Mouse (Mus musculus): ENCODE data around the gene Tas2r130.
"Not testable (repeated sequence)": the region's sequence is repeated elsewhere in the genome, so short reads cannot be mapped to it uniquely, and the experiment has no call there.

Tas2r130 gene

DNA sequence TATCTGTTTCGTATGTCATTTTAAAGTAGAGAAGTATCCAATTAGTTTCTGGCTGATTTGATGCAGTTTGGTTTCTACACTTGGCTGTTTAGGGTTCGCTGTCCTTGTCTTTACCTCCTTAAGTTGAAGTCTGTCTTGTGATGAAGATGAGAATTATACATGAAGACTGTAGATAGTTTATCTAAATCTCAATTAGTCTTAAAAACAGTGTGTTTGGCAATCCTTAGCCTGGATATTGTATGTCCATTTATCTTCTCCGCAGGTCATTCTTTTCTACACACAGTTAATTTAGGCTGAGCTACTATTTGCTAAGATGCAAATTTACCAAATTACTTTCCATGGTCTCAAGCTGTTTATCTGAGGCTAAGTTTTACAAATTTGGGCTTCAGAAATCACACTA, at the start of gene Tas2r130:
Gene Tas2r130 (minus strand): TSS at position 101 of the 400 bp plus-strand sequence.
- DNase-seq (ENCODE audit: low read depth, low spot score), result no peak

DNA sequence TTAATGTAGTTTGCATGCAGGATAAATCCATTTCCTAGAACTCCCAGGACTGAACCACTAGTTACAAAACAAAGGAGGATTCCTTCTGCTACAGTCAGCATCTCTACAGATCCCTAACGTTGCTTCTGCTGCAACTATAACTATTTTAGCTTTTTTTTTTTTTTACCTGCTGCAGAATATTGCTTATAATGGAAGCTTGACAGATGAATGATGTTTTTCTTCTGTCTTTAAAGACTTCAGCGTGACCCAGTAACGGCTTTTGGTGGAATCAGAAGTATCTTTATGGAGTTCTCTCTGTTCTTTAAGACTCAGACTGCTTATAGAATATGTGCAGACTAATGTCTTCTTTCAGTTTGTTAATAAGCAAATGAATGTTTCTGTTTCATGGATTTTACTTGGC, 48.1 kb upstream of the Tas2r130 start, which contains the start of gene Tas2r106:
Gene Tas2r106 (minus strand): TSS at position 101 of the 400 bp plus-strand sequence.
- DNase-seq (ENCODE audit: low read depth, low spot score), result no peak

DNA sequence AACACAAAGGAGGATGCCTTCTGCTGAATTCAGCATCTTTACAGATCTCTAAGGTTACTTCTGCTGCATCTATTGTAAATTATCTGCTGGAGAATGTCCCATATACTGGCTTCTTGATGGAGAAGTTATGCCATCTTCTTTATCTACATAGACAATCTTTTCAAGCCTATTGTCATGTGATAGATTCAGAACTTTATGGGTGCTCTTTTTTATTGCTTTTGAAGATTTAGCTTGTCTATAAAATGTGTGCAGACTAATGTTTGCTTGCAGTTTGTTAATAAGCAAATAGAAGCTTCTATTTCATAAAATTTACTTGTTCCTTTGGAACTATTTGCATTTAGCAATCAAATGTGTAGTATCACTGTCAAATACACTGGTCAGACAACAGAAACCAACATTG, 29.3 kb upstream of the Tas2r130 start, which contains the start of gene Tas2r107:
Gene Tas2r107 (minus strand): TSS at position 101 of the 400 bp plus-strand sequence.
- DNase-seq (ENCODE audit: low read depth, low spot score), result no peak

DNA sequence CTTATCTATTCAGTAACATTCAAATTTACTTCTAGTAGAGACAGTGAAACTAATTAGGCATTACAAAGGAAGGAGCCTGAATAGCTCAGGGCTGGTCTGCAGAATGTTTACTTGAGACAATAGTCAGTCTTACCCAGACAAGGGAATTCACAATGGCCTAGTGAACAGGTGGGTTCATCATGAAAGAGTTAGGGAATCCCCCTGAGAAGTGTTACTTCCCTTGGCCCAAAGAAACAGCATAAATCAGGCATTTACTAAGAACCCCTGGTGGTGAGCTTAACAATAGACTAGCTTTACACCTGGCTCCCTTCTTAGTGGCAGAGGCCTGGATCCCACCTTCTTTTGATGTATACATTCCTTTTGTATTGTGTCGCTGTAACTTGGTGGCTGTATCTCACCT, 20.8 kb downstream of the Tas2r130 start:
- not testable (repeated sequence) for DNase-seq (ENCODE audit: low read depth, low spot score)

DNA sequence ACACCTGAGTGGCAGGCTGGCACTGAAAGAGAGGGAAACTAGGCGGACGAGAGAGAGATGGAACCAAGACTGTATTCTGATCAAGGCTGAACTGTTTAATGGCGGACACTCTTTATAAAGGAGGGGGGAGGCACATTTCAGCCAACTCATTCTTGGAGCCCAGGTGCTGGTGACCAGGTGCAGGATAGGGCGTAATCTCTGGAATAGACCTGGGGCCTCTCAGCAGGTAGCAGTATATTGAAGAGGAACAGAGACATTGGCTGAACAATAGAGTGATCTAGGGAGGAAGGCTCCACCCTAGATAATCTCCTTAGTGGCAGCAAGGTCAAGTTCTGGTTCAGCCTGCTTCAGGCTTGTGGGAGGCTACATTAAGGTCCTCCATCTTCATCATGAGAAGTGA, 25.9 kb downstream of the Tas2r130 start:
- no peak for DNase-seq (ENCODE audit: low read depth, low spot score)
